Mouse (Mus musculus) retina, adult 2 months (tissue): ENCODE results near the gene Cox20.
"Not testable (repeated sequence)": the region's sequence is repeated elsewhere in the genome, so short reads cannot be mapped to it uniquely, and the experiment has no call there.

Experiments
- DNase-seq: peaks from one replicate; pipeline ENCODE4 v3.0.0-alpha.2; 2012; ENCODE audit warnings: low read depth, low spot score

Cox20 gene

DNA sequence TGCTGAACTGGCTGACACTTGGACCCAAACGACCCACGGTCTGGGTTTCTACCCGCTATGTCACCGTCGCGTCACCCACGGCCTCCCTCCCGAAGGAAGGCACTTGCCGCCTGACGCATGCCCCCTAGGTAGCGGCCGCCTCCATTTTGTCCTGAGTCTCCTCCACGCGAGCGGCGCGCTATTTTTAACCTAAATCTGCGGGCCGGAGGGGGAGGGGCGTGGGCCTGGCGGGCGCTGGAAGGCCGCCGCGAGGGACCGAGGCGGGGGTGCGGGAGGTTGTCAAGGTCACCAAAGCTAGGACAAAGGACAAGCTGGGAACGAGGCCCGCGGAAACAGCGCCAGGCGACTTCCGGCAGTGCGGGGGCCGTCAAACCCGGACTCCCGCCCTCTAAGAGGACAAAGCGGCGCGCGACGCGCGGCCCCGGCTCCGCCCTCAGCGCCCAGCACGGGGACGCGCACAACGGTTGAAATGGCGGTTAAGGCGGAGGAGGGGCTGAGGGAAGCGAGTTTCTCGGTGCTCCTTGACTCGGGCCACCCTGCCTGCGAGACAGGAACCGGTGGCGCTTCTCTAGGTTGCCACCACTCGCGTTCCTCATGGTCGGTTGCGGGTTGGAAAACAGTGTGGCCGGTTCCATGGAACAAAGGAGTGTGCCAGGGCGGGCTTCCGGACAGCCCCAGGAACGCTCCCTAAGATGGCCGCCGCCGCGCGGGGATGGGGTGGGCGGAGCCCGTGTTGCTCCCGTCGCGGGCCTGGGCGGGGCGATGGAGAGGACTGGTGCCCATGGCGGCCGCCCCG lies at the start of gene Cox20:
TSS of gene Cox20 (plus strand) at position 742 of the 796 bp plus-strand sequence.
- peak; percentile 92 for DNase-seq

DNA sequence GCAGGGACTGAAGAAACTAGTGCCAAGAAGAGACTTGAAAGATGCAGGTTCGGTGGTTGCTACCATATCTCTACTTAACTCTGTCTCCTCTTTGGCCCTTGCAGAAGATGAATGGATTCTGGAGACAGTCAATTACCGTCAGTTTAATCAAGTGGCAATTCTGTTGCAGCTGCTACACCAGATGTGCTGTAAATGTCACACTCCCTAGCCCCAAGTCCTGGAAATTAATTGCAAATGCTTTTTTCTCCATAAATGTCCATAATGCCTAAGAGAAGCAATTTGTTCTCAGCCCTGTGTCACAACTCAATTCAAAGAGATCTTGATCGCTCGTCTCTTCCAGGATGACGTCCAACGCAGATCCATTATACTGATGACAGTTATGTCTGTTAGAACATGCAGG lies 48.3 kb upstream of the Cox20 start:
- no peak for DNase-seq

DNA sequence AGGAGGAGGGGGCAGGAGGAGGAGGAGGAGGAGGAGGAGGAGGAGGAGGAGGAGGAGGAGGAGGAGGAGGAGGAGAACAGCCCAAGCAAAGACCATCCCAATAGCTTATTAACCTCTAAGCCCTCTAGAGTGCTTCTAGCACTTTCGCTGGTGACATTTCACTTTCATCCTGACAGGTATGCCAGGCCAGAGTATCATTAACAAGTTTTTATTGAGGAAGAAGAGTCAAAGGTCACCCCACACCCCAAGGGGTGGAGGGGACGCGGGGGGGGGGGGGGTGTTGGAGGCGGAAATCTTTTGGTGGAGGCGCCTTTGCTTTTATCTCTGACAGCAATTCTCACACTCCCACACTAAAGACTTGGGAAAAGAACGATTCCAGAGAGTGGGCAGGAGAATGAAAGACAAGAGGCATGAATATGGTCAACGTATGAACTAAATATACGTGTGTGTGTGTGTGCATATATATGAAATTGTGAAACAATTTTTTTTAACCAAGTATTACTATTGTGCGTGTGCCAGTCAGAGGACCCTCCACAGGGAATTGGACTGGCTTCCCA lies 43.7 kb upstream of the Cox20 start:
- DNase-seq, result no peak

DNA sequence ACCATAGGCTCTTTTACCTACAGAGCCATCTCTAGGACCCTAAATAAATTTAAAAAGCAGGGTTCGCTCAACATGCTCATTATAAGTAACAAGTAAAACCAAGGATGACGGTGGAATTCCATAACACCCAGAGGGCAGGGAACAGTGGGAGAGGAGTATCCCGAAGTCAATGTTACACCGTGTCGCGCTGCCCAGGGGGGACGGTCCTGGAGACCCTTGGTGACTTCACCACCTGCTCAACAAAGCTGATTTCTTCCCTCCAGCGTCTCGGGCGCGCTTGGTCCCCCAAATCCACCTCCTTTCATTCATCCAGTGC lies 43.2 kb upstream of the Cox20 start:
- no peak for DNase-seq

DNA sequence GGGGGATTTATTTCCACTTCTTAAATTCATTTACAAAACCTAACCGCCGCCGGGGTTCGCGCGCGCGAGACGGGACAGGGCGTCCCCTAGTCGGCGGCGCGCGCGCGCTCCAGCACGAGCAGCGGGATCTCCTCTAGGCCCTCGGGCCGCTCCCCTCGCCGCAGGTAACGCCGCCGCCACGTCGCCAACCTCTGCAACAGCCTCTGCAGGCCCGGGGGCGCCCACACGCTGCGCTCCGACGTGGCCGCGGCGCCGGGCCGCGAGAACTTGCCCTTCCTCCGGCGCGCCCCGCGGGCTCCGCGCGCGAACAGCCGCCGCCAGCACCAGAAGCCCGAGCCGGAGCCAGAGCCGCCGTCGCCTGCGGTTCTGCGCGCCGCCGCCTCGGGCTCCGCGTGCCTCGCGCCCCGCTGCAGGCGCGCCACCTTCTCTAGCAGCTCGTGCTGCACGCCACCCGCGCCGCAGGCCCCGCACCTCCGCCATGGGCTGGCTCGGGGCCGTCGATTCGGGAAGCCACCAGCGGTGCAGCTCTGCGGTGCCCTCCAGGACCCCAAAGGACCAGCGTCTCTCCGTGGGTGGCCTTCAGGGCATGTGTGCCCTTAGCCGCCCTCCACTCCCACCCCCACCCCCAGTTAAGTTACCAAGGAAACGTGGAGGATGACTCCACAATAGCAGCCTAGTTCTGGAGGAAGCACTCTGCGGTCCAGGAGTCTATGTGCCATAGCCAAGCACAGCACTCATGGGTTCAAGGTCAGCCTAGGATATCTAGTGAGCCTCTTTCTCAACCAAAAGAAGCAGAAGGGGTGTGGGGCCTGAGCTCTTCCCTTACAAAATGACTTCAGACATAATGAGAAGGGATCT lies 42.6 kb upstream of the Cox20 start:
- no peak for DNase-seq

DNA sequence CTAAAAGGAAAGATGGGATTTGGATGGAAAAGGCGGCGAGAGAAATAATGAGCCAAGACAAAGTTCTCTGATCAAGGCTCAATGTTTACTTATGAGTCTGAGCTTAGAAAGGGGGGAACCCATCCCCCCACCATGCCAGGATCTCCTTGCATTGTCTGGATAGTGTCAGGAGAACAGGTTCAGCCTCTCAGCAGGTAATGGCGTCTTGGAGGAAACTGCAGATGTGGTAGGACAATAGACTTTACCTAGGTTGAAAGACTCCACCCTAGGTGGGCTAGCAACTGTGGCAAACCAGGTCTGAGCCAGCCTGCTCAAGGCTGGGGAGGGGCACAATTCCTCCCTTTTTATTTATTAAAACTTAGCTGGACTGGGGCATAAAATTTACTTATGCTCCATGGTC lies 35.6 kb upstream of the Cox20 start:
- not testable (repeated sequence) for DNase-seq

DNA sequence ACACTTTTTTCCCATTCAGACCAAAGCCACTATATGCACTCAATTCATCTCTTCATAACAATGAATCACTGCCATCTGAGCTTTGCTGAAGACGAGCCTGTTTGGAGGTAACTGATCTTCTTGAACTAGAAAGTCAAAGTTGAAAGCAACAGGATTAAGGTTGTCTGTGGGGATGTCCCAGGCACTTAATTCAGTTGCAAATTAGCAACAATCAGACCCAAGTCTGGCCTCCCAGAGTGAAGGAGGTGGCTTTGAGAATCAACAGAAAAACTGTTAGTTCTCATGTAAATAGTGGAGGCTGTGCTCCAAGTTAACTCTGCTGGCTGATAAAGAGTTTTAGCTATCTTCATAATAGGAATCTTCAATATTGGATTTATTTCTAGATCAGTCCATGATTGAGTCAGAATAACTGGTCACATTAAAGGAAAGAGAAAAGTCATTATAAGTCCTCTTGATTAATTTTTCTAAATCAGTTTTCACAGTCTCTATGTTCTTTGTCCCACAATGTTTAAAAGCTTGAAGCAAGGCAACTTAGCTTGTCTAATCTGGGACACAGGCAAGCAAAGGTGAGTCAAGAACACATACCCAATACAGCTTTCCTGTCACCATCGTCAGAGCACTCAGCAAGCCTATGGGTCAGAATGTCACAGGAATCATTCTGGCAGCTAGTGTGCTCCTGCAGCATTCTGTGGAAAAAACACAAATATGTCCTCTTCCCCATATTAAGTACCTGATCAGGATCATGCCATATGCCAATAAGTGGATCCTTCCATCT lies 34.8 kb upstream of the Cox20 start:
- DNase-seq, result no peak

DNA sequence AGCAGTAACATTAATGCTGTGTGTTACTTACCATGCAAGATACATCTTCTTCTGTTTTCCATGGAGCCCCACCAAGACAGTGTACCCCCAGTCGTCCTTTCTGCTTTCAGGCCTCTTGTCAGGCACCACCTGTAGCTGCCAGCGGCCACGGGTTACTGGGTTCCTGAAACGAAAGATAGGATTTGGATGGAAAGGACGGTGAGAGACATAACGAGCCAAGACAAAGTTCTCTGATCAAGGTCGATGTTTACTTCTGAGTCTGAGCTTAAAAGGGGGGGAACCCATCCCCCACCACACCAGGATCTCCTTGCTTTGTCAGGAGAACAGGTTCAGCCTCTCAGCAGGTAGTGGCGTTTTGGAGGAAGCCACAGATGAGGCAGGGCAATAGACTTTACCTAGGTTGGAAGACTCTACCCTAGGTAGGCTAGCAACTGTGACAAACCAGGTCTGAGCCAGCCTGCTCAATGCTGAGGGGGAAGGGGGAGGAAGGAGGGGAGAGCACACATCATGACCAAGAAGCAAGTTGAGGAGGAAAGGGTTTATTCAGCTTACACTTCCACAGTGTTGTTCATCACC lies 31.2 kb upstream of the Cox20 start:
- no peak for DNase-seq

DNA sequence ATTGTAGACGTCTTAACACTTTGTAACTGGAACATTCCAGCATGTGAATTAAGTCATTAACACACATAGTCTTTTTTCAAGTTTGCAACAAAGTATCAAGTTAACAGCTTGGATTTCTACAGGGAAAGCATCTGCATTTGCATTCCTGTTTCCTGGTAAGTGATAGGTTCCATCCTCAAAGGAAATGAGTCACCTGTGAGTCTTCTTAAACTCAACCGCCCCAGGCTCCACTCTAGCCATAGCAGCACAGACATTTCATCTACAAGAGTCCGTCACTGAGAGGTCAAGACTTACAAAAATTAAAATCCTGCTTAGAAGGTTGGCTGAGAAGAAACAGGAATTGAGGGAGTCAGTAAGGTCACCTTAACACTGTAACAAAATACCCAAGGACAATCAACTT lies 27.2 kb upstream of the Cox20 start:
- no peak for DNase-seq

DNA sequence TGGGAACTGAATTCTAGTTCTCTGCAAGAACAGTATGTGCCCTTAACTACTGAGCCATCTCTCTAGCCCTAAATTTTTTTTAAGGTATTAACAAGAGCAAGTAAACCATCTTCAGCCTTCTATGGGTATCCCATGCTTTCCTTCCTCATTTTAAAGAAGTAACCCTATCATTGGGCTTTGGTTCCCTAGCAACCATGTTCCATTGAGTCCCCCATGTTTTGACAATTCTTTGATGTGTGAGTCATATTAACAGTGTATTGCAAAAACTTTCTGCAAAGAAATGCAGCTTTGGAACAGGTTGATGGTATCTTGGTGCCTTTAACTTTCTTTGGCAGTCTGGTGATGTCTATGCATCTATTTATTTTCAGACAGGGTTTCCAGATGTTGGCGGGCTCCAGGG lies 24.9 kb upstream of the Cox20 start:
- no peak for DNase-seq

DNA sequence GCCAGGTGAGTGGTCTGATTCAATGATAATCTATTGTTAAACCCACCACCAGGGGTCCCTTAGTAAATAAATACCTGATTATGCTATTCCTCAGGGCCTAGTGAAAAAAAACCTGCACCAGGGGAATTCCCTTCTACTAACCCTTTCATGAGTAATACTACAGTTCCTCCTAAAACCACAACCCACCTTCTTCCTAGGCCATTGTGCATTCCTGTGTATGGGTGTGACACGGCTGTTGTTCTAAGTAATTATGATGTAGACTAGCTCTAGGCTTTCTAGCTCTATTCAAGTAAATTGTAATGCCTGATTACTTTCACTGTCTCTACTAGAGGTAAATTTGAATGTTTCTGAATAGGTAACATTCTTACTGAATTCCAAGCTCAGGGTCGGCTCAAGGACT lies 17.7 kb upstream of the Cox20 start:
- DNase-seq, result not testable (repeated sequence)

DNA sequence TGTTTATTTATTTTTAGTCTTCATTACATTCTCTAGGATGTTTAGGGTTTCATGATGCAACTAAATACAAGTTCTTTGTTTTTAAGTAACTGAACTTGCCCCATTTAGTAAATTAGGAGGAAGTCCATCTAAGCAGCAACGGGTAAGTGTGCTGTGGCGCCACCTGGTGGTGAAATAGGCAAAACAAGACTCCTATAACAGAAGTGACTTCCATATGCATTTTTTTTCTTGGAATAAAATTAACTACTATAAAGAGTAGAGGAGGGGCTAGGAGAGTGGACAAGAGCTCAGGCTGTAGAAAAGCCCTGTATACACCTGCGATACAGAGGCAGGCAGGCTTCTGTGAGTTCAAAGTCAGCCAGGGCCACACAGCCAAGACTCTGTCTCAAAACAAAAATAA lies 15.5 kb upstream of the Cox20 start:
- no peak for DNase-seq

DNA sequence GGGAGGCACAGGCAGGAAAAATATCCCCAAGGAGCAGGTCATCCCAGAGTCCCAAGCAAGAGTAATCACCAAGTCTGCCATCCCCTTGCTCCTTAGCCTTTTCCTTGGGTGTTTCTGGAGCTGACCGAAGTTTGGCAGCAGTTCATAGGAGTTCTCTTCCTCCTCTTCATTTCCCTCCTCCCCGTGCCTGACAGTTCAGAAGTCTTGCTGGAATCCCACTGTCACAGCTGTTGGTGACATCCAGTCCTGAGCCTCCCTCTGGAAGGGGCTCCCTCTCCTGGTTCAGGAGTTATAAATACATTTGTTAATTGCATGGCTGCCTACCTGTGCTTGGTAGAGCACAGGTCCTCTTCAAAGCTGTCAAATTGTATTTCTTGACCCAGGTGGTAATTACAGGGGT lies 9.4 kb upstream of the Cox20 start:
- DNase-seq, result no peak

DNA sequence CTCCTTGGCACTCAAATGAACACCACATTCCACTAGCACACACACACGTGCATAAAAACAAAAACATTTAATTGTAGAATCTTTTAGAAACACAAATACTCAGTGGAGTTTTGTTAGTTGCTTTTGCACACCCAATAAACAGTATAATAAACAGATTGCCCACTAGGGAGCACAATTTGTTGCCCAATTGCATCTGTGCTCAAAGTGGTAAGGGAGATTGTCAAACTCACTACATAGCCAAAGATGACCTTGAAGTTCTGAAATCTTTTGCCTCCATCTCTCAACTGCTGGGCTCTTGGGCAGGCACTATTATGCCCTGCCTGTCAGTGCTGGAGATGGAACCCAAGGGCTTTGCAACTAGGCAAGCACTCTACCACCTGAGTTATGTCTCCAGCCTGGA lies 8.8 kb upstream of the Cox20 start:
- no peak for DNase-seq

DNA sequence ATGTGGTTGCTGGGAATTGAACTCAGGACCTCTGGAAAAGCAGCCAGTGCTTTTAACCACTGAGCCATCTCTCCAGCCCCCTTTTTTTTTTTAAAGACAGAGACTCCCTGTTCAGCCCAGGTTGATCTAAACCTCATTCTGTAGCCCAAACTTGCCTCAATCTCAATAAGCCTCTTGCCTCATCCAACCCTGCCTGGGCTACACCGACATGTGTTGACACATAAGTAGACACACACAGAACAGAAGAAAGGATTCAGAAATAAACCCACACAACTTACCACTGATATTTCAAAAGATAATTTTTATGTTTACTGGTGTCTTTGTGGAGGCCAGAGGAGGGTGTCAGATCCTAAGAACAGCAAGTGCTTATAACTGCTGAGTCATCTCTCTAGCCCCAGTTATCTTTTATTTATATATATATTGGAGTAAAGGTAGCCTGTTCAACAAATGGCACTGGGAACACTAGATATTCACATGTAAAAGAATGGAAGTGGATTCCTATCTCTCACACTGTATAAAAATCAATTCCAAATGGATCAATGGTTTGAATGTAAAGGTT lies 5.8 kb upstream of the Cox20 start:
- no peak for DNase-seq

DNA sequence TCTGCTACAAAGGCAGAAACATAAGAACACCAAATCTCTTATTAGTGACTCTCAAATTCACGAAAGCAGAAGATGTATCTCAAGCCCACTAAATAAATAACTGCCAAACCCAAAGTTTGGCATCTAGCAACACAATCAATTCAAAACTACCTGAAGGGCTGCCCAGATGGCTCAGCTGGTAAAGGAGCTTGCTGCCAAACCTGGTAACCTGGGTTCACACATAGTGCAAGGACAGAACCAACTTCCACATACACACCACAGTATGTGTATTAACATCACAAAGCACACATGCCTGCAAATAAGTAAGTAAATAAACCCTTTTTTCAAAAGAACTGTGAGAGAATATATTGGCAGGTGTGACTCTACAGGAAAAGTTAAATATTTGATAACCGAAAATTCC lies 4.7 kb upstream of the Cox20 start:
- DNase-seq, result no peak

DNA sequence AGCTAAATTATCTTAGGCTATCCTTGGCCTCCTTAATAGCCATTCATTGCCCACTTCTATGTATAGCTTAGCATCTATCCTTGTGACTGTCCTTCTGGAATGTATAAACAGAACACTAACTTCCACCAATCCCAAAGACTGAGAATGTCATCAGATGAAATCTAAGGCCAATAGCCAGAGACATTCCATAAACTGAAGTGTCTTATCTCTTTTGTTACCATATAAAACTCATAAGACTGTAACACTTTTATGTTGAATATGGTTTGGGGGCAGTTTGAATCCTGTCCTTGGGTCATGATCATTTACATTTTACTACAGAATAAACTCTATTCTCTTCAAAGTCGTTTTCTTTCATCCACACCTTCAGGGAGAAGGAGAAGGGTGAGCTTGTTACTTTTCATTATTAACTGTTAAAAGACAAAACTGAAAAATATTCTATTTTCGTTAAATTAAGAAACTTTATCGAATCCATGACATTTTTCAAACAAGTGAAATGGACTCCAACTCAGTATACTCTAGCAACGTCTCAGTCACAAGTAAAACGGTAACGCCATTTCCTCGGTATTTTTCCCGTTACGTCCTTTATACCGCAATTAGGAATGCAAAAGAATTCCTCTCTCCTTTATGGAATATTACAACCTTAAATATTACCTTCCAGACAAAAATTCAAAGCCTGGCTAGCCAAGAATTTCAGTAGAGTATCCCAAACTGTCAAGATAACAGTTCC lies 1.5 kb upstream of the Cox20 start:
- no peak for DNase-seq

DNA sequence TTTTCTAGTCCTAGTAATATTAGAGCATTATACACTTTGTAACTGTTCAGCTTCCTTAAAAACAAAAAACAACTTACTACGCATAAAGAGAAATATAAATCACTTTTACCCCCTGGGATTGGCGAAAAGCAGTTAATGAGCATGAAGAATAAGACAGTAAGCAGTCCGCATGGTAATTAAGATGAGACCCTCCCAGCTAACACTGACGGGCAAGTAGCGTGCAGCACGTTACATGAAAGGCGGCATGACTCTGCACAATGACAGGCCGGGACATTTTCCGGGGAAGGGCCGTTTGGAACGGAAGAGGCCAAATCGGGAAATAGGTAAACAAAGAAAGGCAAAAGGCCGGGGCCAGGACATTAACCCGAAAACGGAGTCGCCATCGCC lies 935 bp upstream of the Cox20 start:
- DNase-seq, result no peak

DNA sequence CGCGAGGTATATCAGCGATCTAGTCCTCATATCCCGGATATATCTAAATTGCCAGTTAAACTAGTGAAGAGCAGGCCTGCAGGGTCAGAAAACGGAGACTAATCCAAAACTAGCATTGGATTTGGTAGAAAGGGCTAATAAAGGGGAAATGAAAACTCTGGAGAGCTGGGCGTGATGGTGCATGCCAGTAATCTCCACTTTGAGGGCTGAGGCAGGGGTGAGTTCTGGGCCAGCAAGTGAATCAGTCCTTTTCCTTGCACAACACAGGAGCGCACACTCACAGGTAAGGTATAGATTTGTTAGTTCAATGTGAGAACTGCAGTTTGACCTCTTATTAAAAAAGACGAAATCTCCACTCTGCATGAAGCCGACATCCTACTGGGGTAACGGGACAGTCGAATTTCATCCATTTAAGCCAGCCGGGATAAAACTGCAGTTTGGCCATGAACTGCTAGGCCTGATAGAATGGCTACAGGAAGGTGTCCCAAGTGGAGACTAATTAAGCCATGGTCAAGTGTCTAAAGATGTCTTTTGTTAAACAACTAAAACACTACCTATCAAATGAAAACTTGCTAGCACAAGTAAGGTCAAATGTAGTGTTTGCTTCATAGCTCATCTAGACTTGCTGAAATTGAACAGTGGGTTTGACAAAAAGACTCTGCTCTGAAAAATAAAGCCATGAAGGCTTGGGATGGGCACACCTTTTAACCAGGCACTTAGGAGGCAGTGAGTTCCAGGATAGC lies 536 bp downstream of the Cox20 start:
- no peak for DNase-seq
